Mouse (Mus musculus) midbrain, embryonic 12.5 days (tissue): ENCODE results near the gene Olfr1184. TPM values are rescaled to one million over a fixed set of nuclear protein-coding genes. Genes with fewer than 3 reads are reported as not detected.
"Not testable (repeated sequence)": the region's sequence is repeated elsewhere in the genome, so short reads cannot be mapped to it uniquely, and the experiment has no call there.

ENCODE experiments used
- ATAC-seq: fragments of 200-750 bp; cut with Nextera tagmentation; 2 replicates; pipeline ENCODE4 v1.8.0; 2017; ENCODE audit warnings: low read depth, moderate TSS enrichment, moderate library complexity; ENCODE audit not compliant: low FRiP score
- H3K27ac ChIP-seq: fragments of 300-500 bp; sonication (generic); replicated peaks from 2 replicates; pipeline ENCODE4 v1.5.1; 2016; ENCODE audit warnings: mild to moderate bottlenecking
- H3K27me3 ChIP-seq: fragments of 300-500 bp; sonication (generic); 2 replicates; pipeline ENCODE4 v1.6.1; 2016; ENCODE audit warnings: mild to moderate bottlenecking
- H3K36me3 ChIP-seq: fragments of 300-500 bp; sonication (generic); 2 replicates; pipeline ENCODE4 v1.6.1; 2016
- H3K4me1 ChIP-seq: fragments of 300-500 bp; sonication (generic); 2 replicates; pipeline ENCODE4 v1.6.1; 2016
- H3K4me2 ChIP-seq: fragments of 300-500 bp; sonication (generic); replicated peaks from 2 replicates; pipeline ENCODE4 v1.6.1; 2016; ENCODE audit warnings: mild to moderate bottlenecking, moderate library complexity
- H3K4me3 ChIP-seq: fragments of 300-500 bp; sonication (generic); 2 replicates; pipeline ENCODE4 v1.5.1; 2016; ENCODE audit warnings: mild to moderate bottlenecking
- H3K9ac ChIP-seq: fragments of 300-500 bp; sonication (generic); replicated peaks from 2 replicates; pipeline ENCODE4 v1.6.1; 2016; ENCODE audit warnings: mild to moderate bottlenecking, moderate library complexity
- H3K9me3 ChIP-seq: fragments of 300-500 bp; sonication (generic); 2 replicates; pipeline ENCODE4 v1.6.1; 2016; ENCODE audit warnings: mild to moderate bottlenecking
- WGBS: fragments of 180-500 bp; shearing (Covaris S2); methylation state at CpG from one replicate; pipeline ENCODE4 v1.1.7; 2016; 5-methylcytosine and 5-hydroxymethylcytosine counted together
- polyA plus RNA-seq: library from polyadenylated mRNA; unstranded; fragments of >200 nt; fragmentation: Nextera tagmentation; extraction: Ambion mirVana; gene quantifications from 2 replicates; pipeline ENCODE4 v1.2.1, GENCODE M21; 2016

Olfr1184 gene
- polyA plus RNA-seq = not detected in 2 replicates

DNA sequence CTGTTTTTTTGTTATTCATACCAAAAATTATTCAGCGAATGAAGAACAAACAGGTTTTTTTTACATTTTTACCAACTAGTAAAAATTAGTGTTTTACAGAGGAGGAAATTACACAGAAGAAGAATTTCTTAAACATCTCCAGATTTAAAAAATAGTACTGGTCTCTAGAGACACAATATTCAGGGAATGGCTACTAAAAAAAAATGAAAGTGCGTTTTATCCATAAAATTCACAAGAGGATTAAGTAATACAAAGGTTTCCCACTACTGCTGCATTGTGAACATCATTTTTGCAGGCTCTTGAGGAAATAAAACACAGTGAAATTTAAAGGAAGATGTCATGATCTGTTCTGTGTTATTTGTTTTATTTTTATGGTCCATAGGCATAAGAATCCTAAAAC lies at the start of gene Olfr1184:
Olfr1184 (plus strand) TSS at position 301 of the 400 bp plus-strand sequence.
- Histone ChIP-seq H3K27me3 (no peaks in the 10 kb centered on the region), H3K4me2 (no peak within 1 kb of the TSS), H3K9me3 (no peaks in the 10 kb centered on the region), H3K4me3 (no peak within 1 kb of the TSS), H3K27ac (no peak within 1 kb of the TSS), H3K9ac (no peak within 1 kb of the TSS), H3K4me1 (no peaks in the 10 kb centered on the region), H3K36me3 (no peaks in the 10 kb centered on the region)
- WGBS = 88% methylated on average over 2 of the region's 2 CpGs
- no peak for ATAC-seq

DNA sequence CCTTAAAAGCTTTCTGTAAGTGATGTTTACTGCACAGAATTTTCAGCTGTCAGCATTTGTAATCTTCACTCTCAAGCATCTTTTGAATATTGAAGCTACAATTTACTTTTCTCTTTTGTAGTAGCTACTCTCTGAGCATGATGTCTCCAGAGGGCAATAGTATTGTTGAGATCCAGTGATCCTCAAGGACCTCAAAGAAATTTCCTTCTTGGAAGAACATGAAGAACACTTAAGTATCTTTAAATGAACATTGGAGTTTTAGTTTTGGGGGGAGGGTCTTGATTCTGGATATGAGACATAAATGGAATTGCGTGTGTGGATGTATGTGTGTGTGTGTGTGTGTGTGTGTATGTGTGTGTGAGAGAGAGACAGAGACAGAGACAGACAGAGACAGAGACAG lies 34.4 kb upstream of the Olfr1184 start, which contains the start of gene Gm13757:
Gm13757 (minus strand) TSS at position 101 of the 400 bp plus-strand sequence.
- Histone ChIP-seq H3K4me2 (no peak within 1 kb of the TSS), H3K27ac (no peak within 1 kb of the TSS), H3K4me3 (no peak within 1 kb of the TSS), H3K4me1 (no peaks in the 10 kb centered on the region), H3K36me3 (no peaks in the 10 kb centered on the region), H3K9me3 (no peaks in the 10 kb centered on the region), H3K27me3 (no peaks in the 10 kb centered on the region), H3K9ac (no peak within 1 kb of the TSS)
- no peak for ATAC-seq
- 100% methylated on average over 1 of the region's 1 CpGs for WGBS

DNA sequence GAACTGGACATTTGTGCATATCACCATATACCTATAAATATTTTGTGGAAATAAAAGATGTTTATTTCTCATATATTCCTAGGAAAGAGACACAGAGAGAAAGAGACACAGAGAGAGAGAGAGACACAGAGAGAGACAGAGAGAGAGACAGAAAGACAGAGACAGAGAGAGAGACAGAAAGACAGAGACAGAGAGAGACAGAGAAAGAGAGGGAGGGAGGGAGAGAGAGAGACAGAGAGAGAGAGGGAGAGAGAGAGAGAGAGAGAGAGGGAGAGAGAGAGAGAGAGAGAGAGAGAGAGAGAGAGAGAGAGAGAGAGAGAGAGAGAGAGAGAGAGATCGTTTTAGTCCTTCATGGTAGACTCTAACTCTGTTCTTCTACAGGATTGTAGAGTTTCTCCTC lies 28.8 kb upstream of the Olfr1184 start, which contains the start of gene Olfr1183:
Olfr1183 (plus strand) TSS at position 301 of the 400 bp plus-strand sequence.
- H3K4me1 ChIP-seq, H3K27ac ChIP-seq, H3K9me3 ChIP-seq, H3K36me3 ChIP-seq, ATAC-seq, H3K9ac ChIP-seq, H3K4me2 ChIP-seq, H3K4me3 ChIP-seq, H3K27me3 ChIP-seq: not testable (repeated sequence)
- 83% methylated on average over 1 of the region's 1 CpGs for WGBS

DNA sequence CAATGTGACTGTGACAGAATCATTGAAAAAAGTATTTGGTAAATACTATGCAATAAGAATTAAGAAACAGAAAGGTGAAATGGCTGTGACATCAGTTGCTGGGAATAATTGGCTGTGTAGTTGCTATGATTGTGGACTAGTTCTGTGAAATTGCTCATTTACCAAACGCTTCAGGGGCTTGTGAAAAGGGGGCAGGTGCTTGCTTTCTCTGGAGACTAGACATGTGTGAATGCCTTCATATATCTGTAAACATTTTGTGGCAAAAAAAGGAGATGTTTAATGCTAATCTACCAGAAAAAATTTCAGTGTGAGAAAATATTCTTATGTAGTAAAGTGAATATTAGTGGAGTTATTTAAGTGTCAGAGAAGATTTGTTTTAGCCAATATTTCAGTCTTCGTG lies 9.6 kb downstream of the Olfr1184 start, which contains the start of gene Olfr1185-ps1:
Olfr1185-ps1 (plus strand) TSS at position 301 of the 400 bp plus-strand sequence.
- ATAC-seq = no peak
- Histone ChIP-seq H3K36me3 (no peaks in the 10 kb centered on the region), H3K9me3 (no peaks in the 10 kb centered on the region), H3K27ac (no peak within 1 kb of the TSS), H3K9ac (no peak within 1 kb of the TSS), H3K4me1 (no peaks in the 10 kb centered on the region), H3K4me2 (no peak within 1 kb of the TSS), H3K27me3 (no peaks in the 10 kb centered on the region), H3K4me3 (no peak within 1 kb of the TSS)
- WGBS = 76% methylated on average over 2 of the region's 2 CpGs

DNA sequence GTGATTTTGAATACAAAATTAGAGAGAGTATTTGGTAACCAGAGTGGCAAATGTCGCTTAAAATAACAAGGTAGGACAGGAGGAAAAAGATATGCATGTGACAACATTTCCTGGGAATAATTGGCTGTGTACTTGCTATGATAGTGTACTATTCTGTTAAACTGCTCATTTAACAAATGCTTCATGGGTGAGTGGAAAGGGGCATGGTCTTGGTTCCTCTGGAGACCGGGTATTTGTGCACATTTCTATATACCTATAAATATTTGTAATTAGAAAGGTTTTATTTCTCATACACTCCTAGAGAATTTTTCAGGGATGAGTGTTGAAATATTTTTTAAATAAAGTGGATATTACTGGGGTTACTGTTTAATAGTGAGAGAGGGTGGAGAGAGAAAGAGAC lies 34.9 kb downstream of the Olfr1184 start, which contains the start of gene Olfr1186:
Olfr1186 (plus strand) TSS at position 301 of the 400 bp plus-strand sequence.
- Histone ChIP-seq H3K4me1 (no peaks in the 10 kb centered on the region), H3K9ac (no peak within 1 kb of the TSS), H3K36me3 (no peaks in the 10 kb centered on the region), H3K27me3 (no peaks in the 10 kb centered on the region), H3K4me3 (no peak within 1 kb of the TSS), H3K9me3 (no peaks in the 10 kb centered on the region), H3K27ac (no peak within 1 kb of the TSS), H3K4me2 (no peak within 1 kb of the TSS)
- ATAC-seq = no peak
- WGBS = 80% methylated on average over 2 of the region's 2 CpGs

DNA sequence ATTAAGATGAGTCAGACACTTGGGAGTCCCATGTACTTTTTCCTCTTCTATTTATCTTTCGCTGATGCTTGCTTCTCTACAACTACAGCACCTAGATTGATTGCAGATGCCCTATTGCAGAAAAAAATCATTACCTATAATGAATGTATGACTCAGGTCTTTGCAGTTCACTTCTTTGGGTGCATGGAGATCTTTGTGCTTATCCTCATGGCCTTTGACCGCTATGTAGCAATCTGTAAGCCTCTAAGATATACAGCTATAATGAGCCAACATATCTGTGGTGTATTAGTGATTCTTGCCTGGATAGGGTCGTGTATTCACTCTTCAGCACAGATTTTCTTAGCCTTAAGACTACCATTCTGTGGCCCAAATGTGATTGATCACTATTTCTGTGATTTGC lies 42.3 kb downstream of the Olfr1184 start:
- Histone ChIP-seq H3K27me3 (no peaks in the 10 kb centered on the region), H3K27ac (no peak overlapping the region), H3K4me2 (no peak overlapping the region), H3K36me3 (no peaks in the 10 kb centered on the region), H3K9ac (no peak overlapping the region), H3K9me3 (no peaks in the 10 kb centered on the region), H3K4me1 (no peaks in the 10 kb centered on the region), H3K4me3 (no peak overlapping the region)
- ATAC-seq = no peak
- WGBS = 79% methylated on average over 3 of the region's 3 CpGs

Other genes starting within 250 kb of the Olfr1184 start
- gene Olfr1173, start 203.7 kb upstream of the Olfr1184 start, polyA plus RNA-seq = not detected in 2 replicates
- gene Olfr1174-ps, start 168.5 kb upstream of the Olfr1184 start, polyA plus RNA-seq = not detected in 2 replicates
- not detected in 2 replicates for gene Olfr1175-ps, start 156.4 kb upstream of the Olfr1184 start, polyA plus RNA-seq
- not detected in 2 replicates for gene Olfr1176, start 146.9 kb upstream of the Olfr1184 start, polyA plus RNA-seq
- not detected in 2 replicates for gene Olfr1177-ps, start 137.1 kb upstream of the Olfr1184 start, polyA plus RNA-seq
- not detected in 2 replicates for gene Olfr1178, start 96.5 kb upstream of the Olfr1184 start, polyA plus RNA-seq
- gene Olfr1179, start 77.1 kb upstream of the Olfr1184 start, polyA plus RNA-seq = not detected in 2 replicates
- gene Olfr1180, start 64.4 kb upstream of the Olfr1184 start, polyA plus RNA-seq = not detected in 2 replicates
- gene Olfr1181, start 57.4 kb upstream of the Olfr1184 start, polyA plus RNA-seq = not detected in 2 replicates
- gene Gm13757, start 34.5 kb upstream of the Olfr1184 start, polyA plus RNA-seq = not detected in 2 replicates
- not detected in 2 replicates for gene Olfr1183, start 28.7 kb upstream of the Olfr1184 start, polyA plus RNA-seq
- gene Olfr1185-ps1, start 9.7 kb downstream of the Olfr1184 start, polyA plus RNA-seq = not detected in 2 replicates
- gene Olfr1186, start 35.0 kb downstream of the Olfr1184 start, polyA plus RNA-seq = not detected in 2 replicates
- not detected in 2 replicates for gene Olfr1188, start 73.3 kb downstream of the Olfr1184 start, polyA plus RNA-seq
- gene Olfr1189, start 102.9 kb downstream of the Olfr1184 start, polyA plus RNA-seq = not detected in 2 replicates
- not detected in 2 replicates for gene Olfr1191-ps1, start 156.9 kb downstream of the Olfr1184 start, polyA plus RNA-seq
- gene Olfr1192-ps1, start 164.9 kb downstream of the Olfr1184 start, polyA plus RNA-seq = not detected in 2 replicates
- not detected in 2 replicates for gene Olfr1193, start 192.0 kb downstream of the Olfr1184 start, polyA plus RNA-seq
- gene Olfr1195, start 205.6 kb downstream of the Olfr1184 start, polyA plus RNA-seq = not detected in 2 replicates
- gene Olfr1196, start 221.0 kb downstream of the Olfr1184 start, polyA plus RNA-seq = not detected in 2 replicates
- not detected in 2 replicates for gene Olfr1197, start 248.8 kb downstream of the Olfr1184 start, polyA plus RNA-seq